Mouse (Mus musculus) limb, embryonic 13.5 days (tissue): ENCODE measurements around the gene Prpf38b. TPM values are rescaled to one million over a fixed set of nuclear protein-coding genes. Genes with fewer than 3 reads are reported as not detected.
A peak's percentile ranks its signal among the peaks of the same experiment; 100 is the strongest.

Experiments
- ATAC-seq: fragments of 200-750 bp; cut with Nextera tagmentation; 2 replicates; pipeline ENCODE4 v1.8.0; 2017; ENCODE audit warnings: low read depth, moderate number of reproducible peaks, moderate TSS enrichment; ENCODE audit not compliant: low FRiP score
- H3K27ac ChIP-seq: fragments of 300-500 bp; sonication (generic); 2 replicates; pipeline ENCODE4 v1.5.1; 2015; ENCODE audit warnings: inconsistent platforms, mild to moderate bottlenecking, moderate library complexity
- H3K27me3 ChIP-seq: fragments of 300-500 bp; sonication (generic); 2 replicates; pipeline ENCODE4 v1.6.1; 2015; ENCODE audit warnings: mild to moderate bottlenecking, inconsistent platforms
- H3K36me3 ChIP-seq: fragments of 300-500 bp; sonication (generic); 2 replicates; pipeline ENCODE4 v1.6.1; 2015; ENCODE audit warnings: inconsistent platforms, mild to moderate bottlenecking, moderate library complexity
- H3K4me1 ChIP-seq: fragments of 300-500 bp; sonication (generic); 2 replicates; pipeline ENCODE4 v1.6.1; 2015; ENCODE audit warnings: inconsistent platforms
- H3K4me2 ChIP-seq: fragments of 300-500 bp; sonication (generic); replicated peaks from 2 replicates; pipeline ENCODE4 v1.6.1; 2015; ENCODE audit warnings: inconsistent platforms, mild to moderate bottlenecking, moderate library complexity
- H3K4me3 ChIP-seq: fragments of 300-500 bp; sonication (generic); 2 replicates; pipeline ENCODE4 v1.5.1; 2015; ENCODE audit warnings: moderate library complexity, mild to moderate bottlenecking, inconsistent platforms
- H3K9ac ChIP-seq: fragments of 300-500 bp; sonication (generic); 2 replicates; pipeline ENCODE4 v1.6.1; 2015; ENCODE audit warnings: mild to moderate bottlenecking, inconsistent platforms
- H3K9me3 ChIP-seq: fragments of 300-500 bp; sonication (generic); 2 replicates; pipeline ENCODE4 v1.6.1; 2016; ENCODE audit warnings: inconsistent platforms
- WGBS: fragments of 180-500 bp; shearing (Covaris S2); methylation state at CpG from one replicate; pipeline ENCODE4 v1.1.7; 2015; 5-methylcytosine and 5-hydroxymethylcytosine counted together
- polyA plus RNA-seq: library from polyadenylated mRNA; unstranded; fragments of >200 nt; fragmentation: Nextera tagmentation; extraction: Ambion mirVana; gene quantifications from 2 replicates; pipeline ENCODE4 v1.2.1, GENCODE M21; 2015

Prpf38b gene
- polyA plus RNA-seq, 1 experiment from 2014 or later: 82.3 TPM

- no peak for ATAC-seq
- peaks cover 52% of the 10 kb centered on the region for H3K4me1 ChIP-seq
- H3K4me3 ChIP-seq: no peak overlapping the region
- H3K4me2 ChIP-seq: no peak overlapping the region
- no peaks in the 10 kb centered on the region for H3K36me3 ChIP-seq
- H3K9ac ChIP-seq: no peak overlapping the region
- no peaks in the 10 kb centered on the region for H3K9me3 ChIP-seq
- 53% methylated on average over 12 of the region's 12 CpGs for WGBS
- peak overlapping the region; percentile 33; the same call in 1 of the 2 replicates for H3K27ac ChIP-seq
- H3K27me3 ChIP-seq: no peaks in the 10 kb centered on the region
Observed at GRCm38 (mm10) chr3:108855371-108855770, 56.2 kb downstream of the Prpf38b start.

DNA sequence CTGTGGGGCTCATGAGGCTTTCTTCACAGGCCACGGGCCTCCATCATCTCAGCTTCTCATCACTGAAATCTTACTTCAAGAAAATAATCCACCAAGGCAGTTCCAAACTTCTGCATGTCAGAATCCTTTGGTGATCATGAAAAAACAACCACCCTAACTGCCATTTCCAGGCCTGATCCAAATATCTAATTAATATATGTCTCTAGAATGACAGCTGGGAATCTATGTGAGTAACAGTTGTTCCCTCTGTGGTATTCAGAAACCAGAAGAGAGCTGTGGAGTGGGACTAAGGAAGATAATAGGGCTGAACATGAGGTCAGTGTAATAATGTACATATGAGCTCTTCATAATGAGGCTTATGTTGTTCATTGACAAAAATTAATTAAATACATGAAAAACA is 58.3 kb downstream of the Prpf38b start:
- H3K4me3 ChIP-seq: no peak overlapping the region
- H3K4me2 ChIP-seq: no peak overlapping the region
- H3K27ac ChIP-seq: no peak overlapping the region
- peaks cover 35% of the 10 kb centered on the region for H3K4me1 ChIP-seq
- no peaks in the 10 kb centered on the region for H3K27me3 ChIP-seq
- WGBS: 88% methylated on average over 1 of the region's 1 CpGs
- no peak for ATAC-seq
- H3K36me3 ChIP-seq: no peaks in the 10 kb centered on the region
- H3K9ac ChIP-seq: no peak overlapping the region
- H3K9me3 ChIP-seq: no peaks in the 10 kb centered on the region

Other genes starting within 250 kb of the Prpf38b start
- 96.7 and 103 TPM in 2 replicates for gene Gpsm2, start 189.4 kb downstream of the Prpf38b start, polyA plus RNA-seq
- gene Aknad1, start 172.1 kb downstream of the Prpf38b start, polyA plus RNA-seq: 1.8 TPM in 2 replicates
- gene Stxbp3, start 71.2 kb downstream of the Prpf38b start, polyA plus RNA-seq: 38.6 and 38.8 TPM in 2 replicates
- gene Fndc7, start 21.7 kb downstream of the Prpf38b start, polyA plus RNA-seq: 0.09 and 0.23 TPM in 2 replicates
- gene Henmt1, start 28.1 kb upstream of the Prpf38b start, polyA plus RNA-seq: 0.92 and 1.2 TPM in 2 replicates
- 0.74 TPM in 1 of 2 replicates, not detected in the other for gene Gm9857, start 28.7 kb upstream of the Prpf38b start, polyA plus RNA-seq
- 7.5 and 7.8 TPM in 2 replicates for gene Fam102b, start 115.9 kb upstream of the Prpf38b start, polyA plus RNA-seq
- not detected in 2 replicates for gene Slc25a54, start 168.7 kb upstream of the Prpf38b start, polyA plus RNA-seq
- 45.0 and 51.0 TPM in 2 replicates for gene Slc25a24, start 211.4 kb upstream of the Prpf38b start, polyA plus RNA-seq